1 mouse cellular context compared by ENCODE assay signal in genomic region chr17:29498952-29499351, GRCm38 (mm10).
TF ChIP-seq lines count a peak whose summit lies in the region.

No protein-coding gene starts in this region.

TF ChIP-seq in CH12.LX, 34 proteins besides CTCF, POLR2A, EP300 and RAD21:
- peak; percentile 73 for TF ChIP-seq ZNF384 (IDR thresholded peaks at IDR 0.05; ENCODE audit: low read depth, low read length)
